Mouse (Mus musculus): ENCODE measurements around the gene Eef1akmt1. TPM values are rescaled to one million over a fixed set of nuclear protein-coding genes. Genes with fewer than 3 reads are reported as not detected.
A peak's percentile ranks its signal among the peaks of the same experiment; 100 is the strongest.

Eef1akmt1 gene
- total and polyA plus RNA-seq, 3 experiments: 40.6 to 51.0 TPM; not detected in 1

DNA sequence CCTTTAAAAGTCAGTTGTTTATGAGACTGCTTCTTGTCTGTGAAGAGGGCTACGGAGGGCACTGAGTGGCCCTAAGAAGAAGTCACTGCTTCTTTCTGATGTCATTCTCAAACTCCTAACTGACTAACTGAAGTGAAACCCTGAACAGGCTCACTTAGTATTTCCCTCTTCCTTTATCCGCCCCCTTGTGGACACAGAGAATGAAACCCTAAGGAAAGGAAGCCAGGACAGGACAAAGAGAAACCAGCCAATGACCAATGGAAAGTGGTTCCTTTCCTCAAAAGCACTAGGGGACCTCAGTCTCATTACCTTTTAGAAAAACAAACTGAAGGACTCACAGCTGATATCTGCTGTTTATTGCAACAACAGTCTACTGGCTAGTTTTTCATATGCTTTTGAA lies 48.1 kb upstream of the Eef1akmt1 start (continued):
- peak; percentile 63 for TF ChIP-seq SMC3 (IDR thresholded peaks at IDR 0.05; ENCODE audit: low read depth, low read length)
- no peak for TF ChIP-seq SIN3A (IDR thresholded peaks at IDR 0.05; ENCODE audit: low read length)
- TF ChIP-seq MEF2A (IDR thresholded peaks at IDR 0.05; ENCODE audit: extremely low read depth, insufficient replicate concordance, low read depth, low read length, poor library complexity, severe bottlenecking): no peak

DNA sequence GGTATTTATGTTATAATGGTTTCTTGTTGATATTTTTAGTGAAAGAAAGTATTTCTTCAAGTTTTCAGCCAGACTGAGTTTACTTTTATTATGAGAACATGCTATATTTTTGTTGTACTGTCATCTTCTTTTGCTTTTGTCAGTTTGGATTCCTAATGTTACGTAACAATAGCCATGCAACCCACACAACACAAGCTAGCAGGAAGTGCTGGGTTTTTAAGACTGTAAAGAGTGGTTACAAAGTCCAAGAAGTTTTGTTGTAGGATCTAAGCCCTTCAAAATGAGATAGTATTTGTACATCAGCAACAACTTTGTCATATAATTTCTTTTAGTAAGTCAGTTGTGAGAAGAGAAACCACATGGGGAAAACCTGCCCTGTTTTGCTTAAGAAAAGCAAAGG lies 46.3 kb upstream of the Eef1akmt1 start:
- no peak for DNase-seq (ENCODE audit: low read depth, low spot score)
- peaks cover 2 to 32% of the 10 kb centered on the region in 2 experiments for H3K36me3 ChIP-seq (ENCODE audit: control insufficient read depth in 1 of 2, insufficient read depth in 2 of 2, low read length in 2 of 2)
- H3K79me2 ChIP-seq (ENCODE audit: control insufficient read depth, insufficient read depth, low read length, poor library complexity): peaks cover 3% of the 10 kb centered on the region
- no peak overlapping the region for H3K9ac ChIP-seq (ENCODE audit: control insufficient read depth, low read depth, low read length, poor library complexity, severe bottlenecking)
- TF ChIP-seq USF2 (IDR thresholded peaks at IDR 0.05; ENCODE audit: borderline replicate concordance in 1 of 2, insufficient read depth in 1 of 2, low read depth in 1 of 2, low read length in 2 of 2): no peak
- no peak for TF ChIP-seq SIN3A (IDR thresholded peaks at IDR 0.05; ENCODE audit: low read length)
- no peak for TF ChIP-seq GABPA (IDR thresholded peaks at IDR 0.05; ENCODE audit: low read depth, low read length)
- no peak for TF ChIP-seq ZKSCAN1 (IDR thresholded peaks at IDR 0.05; ENCODE audit: low read depth, low read length)
- no peak for TF ChIP-seq MEF2A (IDR thresholded peaks at IDR 0.05; ENCODE audit: extremely low read depth, insufficient replicate concordance, low read depth, low read length, poor library complexity, severe bottlenecking)
- TF ChIP-seq USF1 (IDR thresholded peaks at IDR 0.05; ENCODE audit: low read depth, low read length): no peak
- no peaks in the 10 kb centered on the region for H3K27me3 ChIP-seq (ENCODE audit: control insufficient read depth in 1 of 2, insufficient read depth in 2 of 2, low read length in 2 of 2)
- H3K4me3 ChIP-seq (ENCODE audit: control insufficient read depth in 1 of 2, insufficient read depth in 1 of 2, low read depth in 2 of 2, low read length in 2 of 2): no peak overlapping the region
- no peaks in the 10 kb centered on the region for H3K9me3 ChIP-seq (replicated peaks; ENCODE audit: insufficient read depth, low read length)
- no peak overlapping the region for H3K27ac ChIP-seq (ENCODE audit: control insufficient read depth, low read depth, low read length)
- peaks cover 0 to 3% of the 10 kb centered on the region in 2 experiments; a peak in 2 of 4 replicates for H3K4me1 ChIP-seq (ENCODE audit: control insufficient read depth in 1 of 2, insufficient read depth in 2 of 2, low read length in 2 of 2)

DNA sequence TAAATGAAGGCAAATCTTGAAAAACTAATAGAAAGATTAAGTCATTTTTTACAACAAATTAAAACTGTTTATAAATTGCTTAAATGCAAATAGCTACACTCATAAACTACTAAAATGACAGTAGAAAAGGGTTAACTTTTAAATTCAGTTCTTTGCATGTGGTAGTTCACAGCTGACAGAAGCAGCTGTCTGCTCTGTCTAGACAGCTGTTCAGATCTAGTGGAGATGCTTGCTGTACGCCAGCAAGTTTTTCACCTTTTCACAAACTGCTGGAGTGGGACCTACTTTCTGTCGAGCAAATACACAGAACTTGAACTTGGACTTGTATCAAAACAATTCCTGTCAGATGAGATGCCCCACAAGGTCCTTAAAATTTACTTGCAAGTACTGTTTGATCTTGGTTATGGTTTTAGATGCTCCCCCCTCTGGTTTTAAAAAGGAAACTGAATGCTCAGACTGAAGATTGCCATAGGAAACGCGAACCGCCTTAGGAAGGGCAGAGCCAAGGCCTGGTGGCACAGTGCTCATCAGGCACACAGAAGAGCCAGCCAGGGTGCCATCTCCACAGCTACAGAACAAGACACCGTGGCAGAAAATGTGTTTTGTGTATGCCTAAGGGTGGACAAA lies 45.0 kb upstream of the Eef1akmt1 start:
- Histone ChIP-seq H3K27me3 (ENCODE audit: control insufficient read depth in 1 of 2, insufficient read depth in 2 of 2, low read length in 2 of 2) (no peaks in the 10 kb centered on the region), H3K9me3 (replicated peaks; ENCODE audit: insufficient read depth, low read length) (no peaks in the 10 kb centered on the region), H3K4me1 (ENCODE audit: control insufficient read depth in 1 of 2, insufficient read depth in 2 of 2, low read length in 2 of 2) (no peaks in the 10 kb centered on the region), H3K27ac (ENCODE audit: control insufficient read depth, low read depth, low read length) (no peak overlapping the region), H3K79me2 (ENCODE audit: control insufficient read depth, insufficient read depth, low read length, poor library complexity) (peaks cover 3% of the 10 kb centered on the region), H3K36me3 (ENCODE audit: control insufficient read depth in 1 of 2, insufficient read depth in 2 of 2, low read length in 2 of 2) (peaks cover 0 to 34% of the 10 kb centered on the region in 2 experiments), H3K4me3 (ENCODE audit: control insufficient read depth in 1 of 2, insufficient read depth in 1 of 2, low read depth in 2 of 2, low read length in 2 of 2) (no peak overlapping the region), H3K9ac (ENCODE audit: control insufficient read depth, low read depth, low read length, poor library complexity, severe bottlenecking) (no peak overlapping the region)
- DNase-seq (ENCODE audit: low read depth, low spot score): no peak
- TF ChIP-seq ZMIZ1 (IDR thresholded peaks at IDR 0.05; ENCODE audit: low read depth, low read length): no peak
- TF ChIP-seq E2F4 (IDR thresholded peaks at IDR 0.05; ENCODE audit: borderline replicate concordance, low read depth, low read length): no peak
- TF ChIP-seq JUND (IDR thresholded peaks at IDR 0.05; ENCODE audit: low read depth, low read length): no peak
- TF ChIP-seq NELFE (IDR thresholded peaks at IDR 0.05; ENCODE audit: low read depth, low read length): no peak
- TF ChIP-seq MXI1 (IDR thresholded peaks at IDR 0.05; ENCODE audit: low read depth, low read length): no peak
- TF ChIP-seq ETS1 (IDR thresholded peaks at IDR 0.05; ENCODE audit: low read depth, low read length): no peak
- no peak for TF ChIP-seq GABPA (IDR thresholded peaks at IDR 0.05; ENCODE audit: low read depth, low read length)
- no peak for TF ChIP-seq ZC3H11A (IDR thresholded peaks at IDR 0.05; ENCODE audit: low read depth, low read length)
- TF ChIP-seq SIN3A (IDR thresholded peaks at IDR 0.05; ENCODE audit: low read length): no peak
- TF ChIP-seq MYB (IDR thresholded peaks at IDR 0.05; ENCODE audit: low read depth, low read length): no peak
